Mouse (Mus musculus): ENCODE data around the gene Angptl4. TPM values are rescaled to one million over a fixed set of nuclear protein-coding genes. Genes with fewer than 3 reads are reported as not detected.

Gene Angptl4
- total and polyA plus RNA-seq, 3 experiments = 6.3 to 12.2 (median 8.0) TPM

GRCm38 (mm10) chr17:33760255-33761165, 21.1 kb downstream of the Angptl4 start, which contains the start of gene Rab11b:
Rab11b (minus strand) TSS chr17:33760530.
- peak; percentile 100 for DNase-seq (ENCODE audit: extremely low read depth)
- Histone ChIP-seq H3K79me2 (replicated peaks; ENCODE audit: control insufficient read depth, extremely low read depth, insufficient read depth, poor library complexity, severe bottlenecking) (peaks cover 17% of the 10 kb centered on the region), H3K27me3 (replicated peaks) (no peaks in the 10 kb centered on the region), H3K27ac (ENCODE audit: insufficient read depth, low read depth) (peak within 1 kb of the TSS; percentile 94), H3K9me3 (replicated peaks; ENCODE audit: low read length) (no peaks in the 10 kb centered on the region), H3K36me3 (replicated peaks in 1 of 2; ENCODE audit: control insufficient read depth in 1 of 2, insufficient read depth in 1 of 2, low read length in 1 of 2) (peaks cover 3 to 26% of the 10 kb centered on the region in 2 experiments), H3K4me2 (ENCODE audit: insufficient read depth, low read depth, poor library complexity, severe bottlenecking) (peak within 1 kb of the TSS; percentile 32; the same call in 1 of the 2 replicates), H3K4me1 (ENCODE audit: control insufficient read depth in 1 of 2, insufficient read depth in 2 of 2) (peaks cover 0 to 35% of the 10 kb centered on the region in 2 experiments; a peak in 2 of 4 replicates), H3K4me3 (replicated peaks in 1 of 3; ENCODE audit: low read depth in 2 of 3, low read length in 2 of 3, poor library complexity in 1 of 3) (peak within 1 kb of the TSS; percentile 78 to 97 (median 90)), H3K9ac (ENCODE audit: insufficient read depth, low read depth) (peak within 1 kb of the TSS; percentile 98)
- in situ Hi-C loops (cut with MboI; ENCODE audit: low pct_ligation_motif_present, low pct_unique_long_range_greater_than_20kb, low sequenced_read_pairs) (no loop called here), dilution Hi-C loops (cut with MboI; ENCODE audit: extremely low pct_ligation_motif_present, extremely low pct_unique_long_range_greater_than_20kb, low sequenced_read_pairs) (no loop called here)
- TF ChIP-seq ZKSCAN1 (IDR thresholded peaks at IDR 0.05; ENCODE audit: borderline replicate concordance, low read depth, low read length) (no peak), KAT2A (IDR thresholded peaks at IDR 0.05; ENCODE audit: insufficient replicate concordance, low read length) (peak; percentile 80; the same call in 1 of the 2 replicates), HCFC1 (IDR thresholded peaks at IDR 0.05; ENCODE audit: low read depth, low read length) (peak; percentile 79), ZC3H11A (IDR thresholded peaks at IDR 0.05; ENCODE audit: low read depth, low read length) (no peak), EP300 (IDR thresholded peaks at IDR 0.05; ENCODE audit: low read length) (no peak), RAD21 (IDR thresholded peaks at IDR 0.05; ENCODE audit: low read depth, low read length) (no peak), MAX (IDR thresholded peaks at IDR 0.05; ENCODE audit: low read length) (no peak), NRF1 (IDR thresholded peaks at IDR 0.05; ENCODE audit: low read depth, low read length) (peak; percentile 48; the same call in 1 of the 2 replicates), SMC3 (IDR thresholded peaks at IDR 0.05; ENCODE audit: low read depth, low read length) (no peak), USF2 (conservative IDR thresholded peaks at IDR 0.05; ENCODE audit: low read depth, low read length) (no peak), MXI1 (IDR thresholded peaks at IDR 0.05; ENCODE audit: low read depth, low read length) (peak; percentile 37; the same call in 1 of the 2 replicates), ZMIZ1 (IDR thresholded peaks at IDR 0.05; ENCODE audit: low read depth, low read length) (no peak; the same call in 1 of the 2 replicates), POLR2AphosphoS2 (IDR thresholded peaks at IDR 0.05; ENCODE audit: low read depth, low read length) (no peak), ETS1 (conservative IDR thresholded peaks at IDR 0.05; ENCODE audit: low read depth, low read length) (peak; percentile 76), MYC (IDR thresholded peaks at IDR 0.05; ENCODE audit: low read depth, low read length) (peak; percentile 22; the same call in 1 of the 2 replicates), UBTF (IDR thresholded peaks at IDR 0.05; ENCODE audit: low read depth, low read length) (no peak), IRF4 (IDR thresholded peaks at IDR 0.05; ENCODE audit: low read depth, low read length) (peak; percentile 34; the same call in 1 of the 2 replicates), CTCF (conservative IDR thresholded peaks at IDR 0.05 in 1 of 2, IDR thresholded peaks at IDR 0.05 in 1 of 2; ENCODE audit: low read depth in 2 of 2, low read length in 2 of 2) (no peak), RCOR1 (conservative IDR thresholded peaks at IDR 0.05; ENCODE audit: low read depth, low read length) (no peak), CHD2 (IDR thresholded peaks at IDR 0.05; ENCODE audit: low read length) (peak; percentile 97), SIN3A (IDR thresholded peaks at IDR 0.05; ENCODE audit: low read length) (0 out of 2 replicates have a peak, but pooled peaks have one; percentile 64), TCF12 (IDR thresholded peaks at IDR 0.05; ENCODE audit: low read depth, low read length) (0 out of 2 replicates have a peak, but pooled peaks have one; percentile 35), JUN (IDR thresholded peaks at IDR 0.05; ENCODE audit: insufficient read depth, low read depth, low read length) (peak; percentile 74), JUND (conservative IDR thresholded peaks at IDR 0.05; ENCODE audit: low read depth, low read length) (peak; percentile 86), MAZ (IDR thresholded peaks at IDR 0.05; ENCODE audit: low read depth, low read length) (no peak), BHLHE40 (IDR thresholded peaks at IDR 0.05; ENCODE audit: low read depth, low read length) (no peak), NELFE (IDR thresholded peaks at IDR 0.05; ENCODE audit: low read depth, low read length) (peak; percentile 5; the same call in 1 of the 2 replicates), USF1 (IDR thresholded peaks at IDR 0.05; ENCODE audit: low read depth, low read length) (no peak), PAX5 (IDR thresholded peaks at IDR 0.05; ENCODE audit: low read length) (no peak), ZNF384 (IDR thresholded peaks at IDR 0.05; ENCODE audit: low read depth, low read length) (peak; percentile 95), TBP (conservative IDR thresholded peaks at IDR 0.05; ENCODE audit: low read depth, low read length) (peak; percentile 74), ELF1 (IDR thresholded peaks at IDR 0.05; ENCODE audit: low read depth, low read length) (peak; percentile 94), POLR2A (IDR thresholded peaks at IDR 0.05; ENCODE audit: low read depth, low read length) (peak; percentile 64), MEF2A (IDR thresholded peaks at IDR 0.05; ENCODE audit: borderline replicate concordance, low read depth, low read length) (no peak), MAFK (IDR thresholded peaks at IDR 0.05; ENCODE audit: insufficient replicate concordance, low read length) (no peak), E2F4 (IDR thresholded peaks at IDR 0.05; ENCODE audit: insufficient replicate concordance, low read depth, low read length) (peak; percentile 72; the same call in 1 of the 2 replicates), GABPA (IDR thresholded peaks at IDR 0.05; ENCODE audit: insufficient replicate concordance, low read depth, low read length) (peak; percentile 99), CHD1 (IDR thresholded peaks at IDR 0.05; ENCODE audit: low read depth, low read length) (no peak)
